Mouse (Mus musculus) intestine, postnatal 0 days (tissue): ENCODE measurements around the gene D930007J09Rik. TPM values are rescaled to one million over a fixed set of nuclear protein-coding genes. Genes with fewer than 3 reads are reported as not detected.
A peak's percentile ranks its signal among the peaks of the same experiment; 100 is the strongest.

ENCODE experiments used
- ATAC-seq: fragments of 200-750 bp; cut with Nextera tagmentation; 2 replicates; pipeline ENCODE4 v1.8.0; 2017; ENCODE audit warnings: mild to moderate bottlenecking, moderate TSS enrichment, moderate library complexity
- H3K27ac ChIP-seq: fragments of 300-500 bp; sonication (generic); 2 replicates; pipeline ENCODE4 v1.5.1; 2014; ENCODE audit warnings: mild to moderate bottlenecking, low read depth, low read length, moderate library complexity
- H3K27me3 ChIP-seq: fragments of 300-500 bp; sonication (generic); replicated peaks from 2 replicates; pipeline ENCODE4 v1.6.1; 2014; ENCODE audit warnings: low read length, mixed read lengths; ENCODE audit not compliant: control insufficient read depth, insufficient read depth
- H3K36me3 ChIP-seq: fragments of 300-500 bp; sonication (generic); 2 replicates; pipeline ENCODE4 v1.6.1; 2014; ENCODE audit warnings: mild to moderate bottlenecking, moderate library complexity; ENCODE audit not compliant: control insufficient read depth, insufficient read depth
- H3K4me1 ChIP-seq: fragments of 300-500 bp; sonication (generic); replicated peaks from 2 replicates; pipeline ENCODE4 v1.6.1; 2014; ENCODE audit warnings: antibody characterized with exemption, low read length, mixed read lengths; ENCODE audit not compliant: control insufficient read depth, insufficient read depth
- H3K4me2 ChIP-seq: fragments of 300-500 bp; sonication (generic); replicated peaks from 2 replicates; pipeline ENCODE4 v1.6.1; 2014; ENCODE audit warnings: low read depth, mild to moderate bottlenecking, moderate library complexity
- H3K4me3 ChIP-seq: fragments of 300-500 bp; sonication (generic); 2 replicates; pipeline ENCODE4 v1.5.1; 2014; ENCODE audit warnings: low read depth, low read length
- H3K9ac ChIP-seq: fragments of 300-500 bp; sonication (generic); 2 replicates; pipeline ENCODE4 v1.6.1; 2014; ENCODE audit warnings: mild to moderate bottlenecking, low read depth, low read length
- H3K9me3 ChIP-seq: fragments of 300-500 bp; sonication (generic); 2 replicates; pipeline ENCODE4 v1.6.1; 2016; ENCODE audit warnings: mixed run types; ENCODE audit not compliant: control insufficient read depth
- CTCF ChIP-seq: sonication (generic); IDR thresholded peaks from 2 replicates; pipeline ENCODE4 v1.5.1; 2016; ENCODE audit warnings: low read depth, mild to moderate bottlenecking, control low read depth, antibody characterized with exemption, moderate library complexity
- WGBS: fragments of 180-500 bp; shearing (Covaris S2); extraction: QIAGEN DNeasy Blood & Tissue Kit; methylation state at CpG from one replicate; pipeline ENCODE4 v1.1.7; 2014; 5-methylcytosine and 5-hydroxymethylcytosine counted together
- polyA plus RNA-seq: library from polyadenylated mRNA; unstranded; fragments of >200 nt; fragmentation: Nextera tagmentation; extraction: Ambion mirVana; gene quantifications from 2 replicates; pipeline ENCODE4 v1.2.1, GENCODE M21; 2015

D930007J09Rik gene
- polyA plus RNA-seq, 1 experiment from 2014 or later = not detected

DNA sequence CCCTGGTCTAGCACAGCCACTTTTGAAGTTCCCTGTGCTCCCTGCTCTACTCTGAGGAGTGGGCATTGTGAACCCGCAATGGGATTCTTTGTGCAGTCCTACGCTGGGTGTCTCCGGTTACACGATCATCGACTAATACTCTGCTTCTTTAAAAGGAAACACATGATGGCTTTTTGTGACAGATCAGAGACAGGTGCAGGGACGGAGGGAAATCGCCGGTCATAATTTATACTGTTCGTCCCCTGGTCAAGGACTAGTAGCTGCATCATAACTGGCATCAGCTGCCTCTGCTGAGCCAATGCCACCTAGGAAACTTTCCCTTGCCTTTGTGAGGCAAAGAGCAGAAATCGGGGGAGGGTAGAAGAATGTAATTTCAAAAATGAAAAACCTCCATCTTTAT is 26.3 kb downstream of the D930007J09Rik start:
- Histone ChIP-seq H3K4me3 (no peak overlapping the region), H3K4me2 (no peak overlapping the region), H3K27me3 (no peaks in the 10 kb centered on the region), H3K9me3 (no peaks in the 10 kb centered on the region), H3K27ac (no peak overlapping the region), H3K36me3 (no peaks in the 10 kb centered on the region), H3K4me1 (no peaks in the 10 kb centered on the region), H3K9ac (no peak overlapping the region)
- no peak for TF ChIP-seq CTCF
- 91% methylated on average over 10 of the region's 10 CpGs for WGBS
- ATAC-seq = no peak

DNA sequence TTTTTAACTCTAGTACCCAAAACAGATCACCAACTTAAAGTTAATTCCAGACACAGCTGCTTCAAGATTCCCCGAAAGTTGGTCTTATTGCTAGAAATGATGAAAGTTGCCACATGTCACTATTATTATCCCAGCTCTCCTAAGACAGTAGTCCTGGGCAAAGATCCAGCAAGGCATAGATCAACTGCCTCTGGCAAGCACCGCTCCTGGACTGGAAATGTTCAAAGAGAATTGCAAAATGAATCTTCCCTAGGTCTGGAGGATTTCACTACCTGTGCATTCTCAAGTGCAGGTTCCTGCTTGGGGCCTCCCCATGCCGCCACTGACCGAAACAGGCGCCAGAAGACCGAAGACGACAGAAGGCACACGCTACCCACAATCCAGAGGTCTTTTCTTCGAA is 26.8 kb downstream of the D930007J09Rik start:
- WGBS = 84% methylated on average over 9 of the region's 9 CpGs
- no peak overlapping the region for H3K27ac ChIP-seq
- no peak overlapping the region for H3K4me2 ChIP-seq
- no peak for TF ChIP-seq CTCF
- no peaks in the 10 kb centered on the region for H3K27me3 ChIP-seq
- H3K9ac ChIP-seq = no peak overlapping the region
- no peaks in the 10 kb centered on the region for H3K36me3 ChIP-seq
- ATAC-seq = no peak
- no peak overlapping the region for H3K4me3 ChIP-seq
- H3K9me3 ChIP-seq = no peaks in the 10 kb centered on the region
- H3K4me1 ChIP-seq = no peaks in the 10 kb centered on the region

DNA sequence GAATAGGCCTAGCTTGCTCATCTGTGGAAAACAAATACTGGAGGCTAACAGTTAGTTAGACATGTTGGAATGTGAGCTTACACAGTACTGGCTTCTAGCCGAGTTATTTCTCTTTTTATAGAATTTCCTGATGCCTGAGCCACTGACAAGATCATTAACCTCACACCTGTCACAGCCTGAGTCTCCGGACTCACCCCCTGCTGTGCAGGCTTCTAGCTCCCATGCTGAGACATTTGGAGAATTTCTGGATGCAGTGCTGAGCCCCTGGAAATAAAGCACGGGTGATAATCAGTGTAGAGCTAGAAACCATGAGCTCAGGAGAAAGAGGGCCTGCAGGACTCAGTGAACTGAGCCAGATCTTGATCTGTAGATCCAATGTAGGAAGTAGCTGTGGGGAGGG is 32.7 kb downstream of the D930007J09Rik start:
- 33% methylated on average over 3 of the region's 3 CpGs for WGBS
- H3K9me3 ChIP-seq = no peaks in the 10 kb centered on the region
- no peak overlapping the region for H3K4me2 ChIP-seq
- no peak overlapping the region for H3K4me3 ChIP-seq
- H3K27ac ChIP-seq = no peak overlapping the region
- H3K9ac ChIP-seq = no peak overlapping the region
- no peaks in the 10 kb centered on the region for H3K4me1 ChIP-seq
- no peak for ATAC-seq
- H3K36me3 ChIP-seq = no peaks in the 10 kb centered on the region
- no peaks in the 10 kb centered on the region for H3K27me3 ChIP-seq
- TF ChIP-seq CTCF = no peak

DNA sequence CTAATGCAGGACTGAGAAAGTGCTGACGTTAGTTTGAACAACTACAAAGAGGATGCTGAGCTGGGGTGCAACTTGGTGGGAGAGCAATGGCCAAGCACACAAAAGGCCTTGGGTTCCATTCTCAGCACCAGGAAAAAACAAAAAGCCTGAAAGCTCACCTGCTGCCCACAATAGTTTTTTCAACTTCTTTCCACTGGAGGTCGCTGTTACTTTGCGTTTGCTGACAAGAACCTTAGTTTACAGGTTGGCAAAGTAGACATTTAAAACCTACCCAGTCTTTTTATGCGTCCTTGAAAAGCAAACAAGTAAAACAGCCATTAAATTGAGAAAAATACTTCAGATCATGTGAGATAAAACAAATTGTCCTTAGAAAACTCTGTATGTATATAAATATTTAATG is 34.5 kb downstream of the D930007J09Rik start:
- no peak for ATAC-seq
- no peaks in the 10 kb centered on the region for H3K27me3 ChIP-seq
- no peak overlapping the region for H3K27ac ChIP-seq
- H3K9me3 ChIP-seq = no peaks in the 10 kb centered on the region
- no peaks in the 10 kb centered on the region for H3K4me1 ChIP-seq
- H3K9ac ChIP-seq = no peak overlapping the region
- 16% methylated on average over 4 of the region's 4 CpGs for WGBS
- no peaks in the 10 kb centered on the region for H3K36me3 ChIP-seq
- no peak overlapping the region for H3K4me2 ChIP-seq
- TF ChIP-seq CTCF = peak; percentile 72
- no peak overlapping the region for H3K4me3 ChIP-seq

DNA sequence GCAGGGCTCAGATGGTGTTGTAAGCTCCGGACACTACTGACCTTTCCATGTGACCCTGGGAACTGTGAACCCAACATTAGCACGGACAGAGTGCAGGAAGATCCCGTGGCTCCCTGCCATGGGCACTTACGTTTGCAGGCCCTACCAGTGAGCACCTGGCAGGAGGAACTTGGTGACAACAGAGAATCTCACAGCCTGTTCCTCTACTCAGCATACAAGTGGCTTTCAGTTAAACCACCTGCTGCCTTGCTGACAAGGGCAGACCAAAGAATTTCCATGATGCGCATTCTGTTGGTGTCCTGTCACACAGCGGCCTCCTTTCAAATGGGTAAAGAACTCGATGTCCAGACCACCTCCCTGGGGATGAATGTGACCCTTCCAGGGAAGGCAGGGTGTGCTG is 38.2 kb downstream of the D930007J09Rik start:
- H3K9me3 ChIP-seq = no peaks in the 10 kb centered on the region
- no peaks in the 10 kb centered on the region for H3K36me3 ChIP-seq
- no peak overlapping the region for H3K27ac ChIP-seq
- H3K27me3 ChIP-seq = no peaks in the 10 kb centered on the region
- no peak for ATAC-seq
- no peak for TF ChIP-seq CTCF
- no peaks in the 10 kb centered on the region for H3K4me1 ChIP-seq
- no peak overlapping the region for H3K4me3 ChIP-seq
- H3K4me2 ChIP-seq = no peak overlapping the region
- WGBS = 52% methylated on average over 7 of the region's 7 CpGs
- no peak overlapping the region for H3K9ac ChIP-seq

DNA sequence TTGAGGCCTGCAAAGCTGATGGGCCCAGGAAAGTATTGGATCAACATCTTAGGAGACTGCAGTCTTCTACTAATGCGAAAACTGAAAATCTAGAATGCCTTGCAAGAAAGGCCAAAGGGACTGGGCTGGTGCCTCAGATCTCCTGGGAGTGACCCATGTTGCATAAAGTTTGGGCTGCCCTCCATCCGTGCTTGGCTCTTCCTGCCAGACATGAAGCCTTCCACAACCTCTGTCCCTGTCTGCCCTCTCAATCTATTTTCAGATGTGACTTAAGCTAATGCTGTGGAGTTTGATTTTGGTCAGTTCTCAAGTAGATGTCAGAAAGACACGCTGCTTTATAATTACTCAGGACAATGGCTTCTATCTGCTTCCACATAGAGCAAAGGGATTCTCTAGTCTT is 39.5 kb downstream of the D930007J09Rik start:
- WGBS = 90% methylated on average over 3 of the region's 3 CpGs
- H3K27me3 ChIP-seq = no peaks in the 10 kb centered on the region
- H3K4me1 ChIP-seq = no peaks in the 10 kb centered on the region
- no peak overlapping the region for H3K4me2 ChIP-seq
- TF ChIP-seq CTCF = no peak
- no peaks in the 10 kb centered on the region for H3K36me3 ChIP-seq
- no peak overlapping the region for H3K9ac ChIP-seq
- no peaks in the 10 kb centered on the region for H3K9me3 ChIP-seq
- ATAC-seq = no peak
- H3K27ac ChIP-seq = no peak overlapping the region
- no peak overlapping the region for H3K4me3 ChIP-seq

DNA sequence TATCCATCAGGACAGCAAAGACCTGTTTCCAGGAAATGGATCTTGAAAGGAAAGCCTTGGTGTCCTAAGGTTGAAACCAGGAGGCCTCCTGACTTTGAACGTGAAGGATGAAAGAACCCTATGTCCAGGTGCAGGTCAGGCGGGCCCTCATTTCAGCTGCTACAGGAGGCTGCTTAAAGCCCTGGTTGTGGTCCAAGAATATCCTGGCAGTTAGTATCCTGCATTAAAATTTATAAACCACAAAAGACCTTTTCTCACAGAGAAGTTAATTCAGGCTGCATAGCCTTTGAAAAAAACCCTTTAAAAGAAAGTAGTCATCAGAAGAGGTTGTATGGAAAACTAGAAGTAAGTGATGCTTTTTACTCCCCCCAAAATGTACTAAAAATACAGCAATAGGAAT is 41.9 kb downstream of the D930007J09Rik start:
- H3K27me3 ChIP-seq = no peaks in the 10 kb centered on the region
- 80% methylated on average over 2 of the region's 2 CpGs for WGBS

More for the DNA sequence above, 41.9 kb downstream of the D930007J09Rik start:
- H3K9ac ChIP-seq = no peak overlapping the region
- no peak overlapping the region for H3K4me2 ChIP-seq
- no peaks in the 10 kb centered on the region for H3K36me3 ChIP-seq
- ATAC-seq = no peak
- H3K9me3 ChIP-seq = no peaks in the 10 kb centered on the region
- H3K4me3 ChIP-seq = no peak overlapping the region
- H3K27ac ChIP-seq = no peak overlapping the region
- H3K4me1 ChIP-seq = no peaks in the 10 kb centered on the region
- no peak for TF ChIP-seq CTCF
